Mouse (Mus musculus) lung, adult 2 months (tissue): ENCODE data around the gene Tcf20. TPM values are rescaled to one million over a fixed set of nuclear protein-coding genes. Genes with fewer than 3 reads are reported as not detected.

ENCODE experiments used
- DNase-seq: peaks from one replicate; pipeline ENCODE4 v3.0.0; 2022
- H3K4me1 ChIP-seq: fragments of 200-500 bp; 2 replicates; pipeline ENCODE4 v1.6.1; 2011; ENCODE audit warnings: low read length; ENCODE audit not compliant: control insufficient read depth, insufficient read depth
- H3K4me3 ChIP-seq: fragments of 200-500 bp; replicated peaks from 2 replicates; pipeline ENCODE3; 2011; ENCODE audit warnings: low read depth, mild to moderate bottlenecking, control low read depth, low read length; ENCODE audit errors: extremely low read depth
- CTCF ChIP-seq: fragments of 200-500 bp; IDR thresholded peaks from 2 replicates; pipeline ENCODE4 v1.5.1; 2011; ENCODE audit warnings: mild to moderate bottlenecking, low read length, control low read depth; ENCODE audit not compliant: insufficient read depth
- POLR2A ChIP-seq: fragments of 200-500 bp; IDR thresholded peaks from 2 replicates; pipeline ENCODE4 v1.6.1; 2011; ENCODE audit warnings: low read depth, mild to moderate bottlenecking, control low read depth, low read length, borderline replicate concordance; ENCODE audit errors: extremely low read depth
- WGBS: fragments of 180-500 bp; shearing (Covaris S2); methylation state at CpG from one replicate; pipeline ENCODE4 v1.1.7; 2018; 5-methylcytosine and 5-hydroxymethylcytosine counted together
- polyA plus RNA-seq: library from polyadenylated mRNA; depleted of rRNA; stranded (reverse); fragments of >200 nt; gene quantifications from 2 replicates; pipeline ENCODE4 v1.2.3, GENCODE M21; 2012

Tcf20 gene
- polyA plus RNA-seq, 1 experiment: 16.8 TPM

GRCm38 (mm10) chr15:82953096-82953495 is 34.6 kb downstream of the Tcf20 start:
- Histone ChIP-seq H3K4me1 (0 out of 2 replicates have a peak, but pooled peaks cover 1% of the 10 kb centered on the region), H3K4me3 (no peak overlapping the region)
- no peak for DNase-seq
- WGBS: 54% methylated on average over 4 of the region's 4 CpGs
- no peak for TF ChIP-seq POLR2A
- no peak for TF ChIP-seq CTCF

GRCm38 (mm10) chr15:82952292-82952705 is 35.4 kb downstream of the Tcf20 start:
- no peak for DNase-seq
- Histone ChIP-seq H3K4me1 (no peaks in the 10 kb centered on the region), H3K4me3 (no peak overlapping the region)
- TF ChIP-seq POLR2A (no peak), CTCF (no peak)
- WGBS: 32% methylated on average over 20 of the region's 20 CpGs

DNA sequence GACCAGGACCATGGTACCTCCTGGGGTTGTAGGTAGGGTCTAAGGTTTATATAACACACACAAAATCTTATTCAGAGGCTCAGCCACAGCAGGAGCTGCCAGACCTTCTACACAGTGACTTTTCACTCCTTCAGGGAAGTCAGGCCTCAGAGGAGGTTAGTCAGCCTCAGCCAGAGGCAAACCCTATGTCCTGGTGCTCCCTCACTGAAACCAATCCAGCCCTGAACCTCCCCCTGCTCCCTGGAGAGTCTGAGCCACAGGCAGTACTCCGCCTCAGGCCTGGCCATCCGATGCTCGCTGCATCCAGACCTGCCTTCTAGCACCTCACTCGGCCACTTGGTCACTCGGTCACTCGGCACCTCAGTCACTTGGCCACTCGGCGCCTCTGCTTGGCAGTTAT is 37.4 kb downstream of the Tcf20 start:
- WGBS: 69% methylated on average over 8 of the region's 8 CpGs
- TF ChIP-seq POLR2A (no peak), CTCF (no peak)
- no peaks in the 10 kb centered on the region for H3K4me1 ChIP-seq
- no peak overlapping the region for H3K4me3 ChIP-seq
- DNase-seq: no peak

DNA sequence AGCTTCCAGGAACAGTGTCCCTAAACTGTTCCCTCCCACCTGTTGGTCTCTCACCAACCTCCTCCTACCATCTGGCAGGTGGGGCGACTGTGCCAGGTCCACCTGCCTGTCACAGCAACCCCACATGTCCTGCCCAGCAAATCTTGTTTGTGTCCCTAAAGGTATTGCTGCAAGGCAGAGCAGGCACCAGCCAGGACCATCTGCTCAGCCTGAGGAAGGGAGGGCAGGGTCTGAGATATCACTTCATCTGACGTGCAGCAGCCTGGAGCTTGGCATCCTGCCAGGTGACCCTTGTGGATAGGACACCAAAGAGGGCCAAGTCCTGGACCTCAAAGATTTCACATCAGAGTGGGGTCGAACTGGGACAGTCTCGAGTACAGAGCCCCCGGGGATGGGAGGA is 40.2 kb downstream of the Tcf20 start:
- WGBS: 60% methylated on average over 5 of the region's 5 CpGs
- no peaks in the 10 kb centered on the region for H3K4me1 ChIP-seq
- no peak for DNase-seq
- H3K4me3 ChIP-seq: no peak overlapping the region
- TF ChIP-seq POLR2A (no peak), CTCF (no peak)

DNA sequence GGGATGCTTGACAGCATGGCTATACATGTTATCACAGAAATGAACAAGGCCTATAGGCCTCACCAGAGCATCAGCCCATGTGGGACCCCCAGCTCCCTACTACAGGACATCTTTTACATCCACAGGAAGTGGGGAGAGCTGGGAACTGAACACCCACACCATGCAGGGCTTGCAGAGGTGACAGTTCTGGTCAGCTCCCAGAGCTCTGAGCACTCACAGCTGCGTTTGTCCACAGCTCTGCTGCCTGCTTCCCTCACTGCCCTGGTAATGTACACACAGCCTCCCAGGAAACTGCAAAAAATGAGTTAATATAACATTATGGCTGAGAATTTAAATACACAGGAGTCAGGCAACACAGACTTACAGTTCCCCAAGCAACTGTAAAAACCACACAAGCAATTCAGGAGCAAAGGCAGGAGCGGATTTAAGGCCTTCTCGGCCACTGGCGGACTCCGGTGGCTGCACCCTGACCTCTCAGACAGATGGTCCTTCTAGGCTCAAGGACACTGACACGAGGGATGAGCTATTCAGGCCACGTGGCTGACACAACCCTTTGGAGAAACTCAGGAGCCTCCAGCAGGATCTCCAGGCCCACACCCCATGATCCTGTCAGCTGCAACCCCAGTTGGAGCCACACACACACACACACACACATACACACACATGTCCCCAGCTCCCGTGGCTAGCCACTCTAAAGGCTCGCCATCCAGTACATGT is 43.0 kb downstream of the Tcf20 start:
- no peak for TF ChIP-seq POLR2A
- no peak for TF ChIP-seq CTCF
- Histone ChIP-seq H3K4me1 (no peaks in the 10 kb centered on the region), H3K4me3 (no peak overlapping the region)
- no peak for DNase-seq
- 81% methylated on average over 9 of the region's 9 CpGs for WGBS

GRCm38 (mm10) chr15:82941733-82942132 is 45.9 kb downstream of the Tcf20 start:
- Histone ChIP-seq H3K4me1 (no peaks in the 10 kb centered on the region; the same call in 1 of the 2 replicates), H3K4me3 (no peak overlapping the region)
- no peak for TF ChIP-seq CTCF
- no peak for TF ChIP-seq POLR2A
- 56% methylated on average over 8 of the region's 8 CpGs for whole genome bisulfite sequencing
- DNase-seq: no peak

DNA sequence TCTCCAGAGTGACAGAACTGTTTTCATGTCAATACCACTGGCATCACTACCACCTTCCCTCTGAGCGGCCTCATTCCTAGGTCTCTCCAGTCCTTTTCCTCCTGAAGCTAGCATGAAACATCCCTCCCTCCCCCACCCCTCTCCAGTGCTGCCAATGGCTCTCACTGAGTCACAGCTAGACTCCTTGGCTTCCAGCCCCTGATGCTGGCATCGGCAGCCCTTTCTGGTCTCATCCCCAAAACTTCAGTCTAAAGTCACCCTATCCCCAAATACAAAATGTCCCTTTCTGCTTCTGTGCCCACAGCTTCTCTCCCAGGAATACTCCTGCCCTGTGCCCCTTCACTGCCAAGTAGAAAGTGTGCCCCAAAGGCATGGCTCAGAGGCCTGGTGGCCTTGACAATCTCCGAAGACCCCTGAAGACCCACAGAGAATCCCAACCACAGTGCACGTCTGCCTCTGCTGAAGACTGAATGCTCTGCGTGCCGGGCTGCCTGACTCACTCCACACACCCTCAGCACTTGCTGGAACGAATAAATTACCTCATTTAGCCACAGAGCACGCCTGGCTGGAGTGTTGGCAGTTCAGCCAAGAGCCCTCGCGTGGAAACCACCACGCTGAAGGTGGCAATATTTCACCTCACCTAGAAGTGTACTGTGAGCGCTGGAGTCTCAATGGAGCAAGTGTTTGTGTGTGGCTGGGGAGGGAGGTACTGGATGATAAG is 47.0 kb downstream of the Tcf20 start:
- Histone ChIP-seq H3K4me3 (no peak overlapping the region), H3K4me1 (no peaks in the 10 kb centered on the region; the same call in 1 of the 2 replicates)
- WGBS: 53% methylated on average over 12 of the region's 12 CpGs
- DNase-seq: no peak
- TF ChIP-seq POLR2A (no peak), CTCF (no peak)

DNA sequence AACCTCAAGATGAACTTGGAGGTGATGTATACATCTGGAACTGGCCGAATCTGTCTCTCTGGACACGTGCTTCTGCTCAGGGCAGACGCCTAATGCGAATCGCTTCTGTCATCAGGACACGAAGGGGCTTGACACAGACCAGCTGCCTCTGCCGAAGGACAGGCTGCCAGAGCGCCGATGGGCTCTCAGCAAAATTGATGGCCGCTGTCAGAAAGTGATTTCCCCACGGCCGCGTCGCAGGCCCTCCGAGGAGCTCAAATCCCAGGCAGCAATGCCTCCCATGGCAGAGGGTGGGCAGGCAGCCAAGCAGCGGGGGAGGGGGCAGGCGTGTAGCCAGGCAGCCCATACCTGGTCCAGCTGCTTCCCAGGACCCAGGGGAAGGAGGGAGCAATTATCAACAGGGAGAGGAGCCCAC is 49.5 kb downstream of the Tcf20 start:
- TF ChIP-seq POLR2A (no peak), CTCF (no peak)
- Histone ChIP-seq H3K4me1 (no peaks in the 10 kb centered on the region; the same call in 1 of the 2 replicates), H3K4me3 (no peak overlapping the region)
- 20% methylated on average over 17 of the region's 17 CpGs for WGBS
- DNase-seq: no peak

DNA sequence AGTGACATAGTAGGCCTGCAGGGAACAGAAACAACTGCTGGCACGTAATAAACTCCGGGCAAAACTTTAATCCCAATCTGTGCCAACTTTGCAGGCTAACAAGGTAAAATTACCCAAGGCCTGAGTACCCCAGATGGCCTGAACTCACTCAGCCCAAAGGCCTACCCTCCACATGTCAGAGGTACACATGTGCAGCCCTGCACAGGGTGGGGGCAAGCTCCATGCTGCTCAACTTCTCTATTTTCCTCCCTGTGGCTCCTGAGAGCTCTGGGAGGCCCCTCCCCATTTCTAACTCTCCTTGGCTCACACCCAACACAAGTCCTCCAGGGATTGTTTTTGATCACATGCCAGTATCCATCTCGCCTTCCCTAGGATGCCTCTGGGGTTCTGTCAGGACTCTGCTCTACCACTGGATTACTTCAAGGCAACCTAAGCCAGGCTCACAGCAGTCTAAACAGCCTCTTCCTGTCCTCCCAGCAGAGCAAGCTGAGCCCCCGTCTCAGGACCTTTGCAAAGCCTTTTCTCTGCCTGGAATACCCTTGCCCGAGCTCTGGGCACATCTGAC is 50.2 kb downstream of the Tcf20 start:
- WGBS: 39% methylated on average over 5 of the region's 5 CpGs
- DNase-seq: no peak
- no peak for TF ChIP-seq POLR2A
- no peak for TF ChIP-seq CTCF

More for the DNA sequence above, 50.2 kb downstream of the Tcf20 start:
- Histone ChIP-seq H3K4me1 (no peaks in the 10 kb centered on the region; the same call in 1 of the 2 replicates), H3K4me3 (no peak overlapping the region)
